ENCODE assay signal across 8 mouse cellular contexts in the genomic region with DNA sequence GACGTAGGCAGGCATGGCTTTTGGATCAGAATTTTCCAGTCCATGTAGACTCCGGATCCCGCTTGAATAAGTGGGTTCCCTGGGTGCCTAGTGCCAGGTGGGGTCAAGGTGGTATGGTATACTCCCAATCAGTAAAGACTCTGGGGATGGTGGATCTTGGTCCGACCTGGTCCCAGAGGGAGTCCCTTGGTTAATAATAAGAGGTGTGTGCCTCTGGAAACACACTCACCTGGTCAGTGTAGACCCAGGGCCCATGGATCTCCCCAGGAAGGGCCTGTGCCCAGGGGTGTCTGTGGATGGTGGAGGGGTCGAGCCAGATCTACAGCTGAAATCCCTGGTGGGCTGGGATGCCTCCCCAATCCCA. TPM values are rescaled to one million over a fixed set of nuclear protein-coding genes. Genes with fewer than 3 reads are reported as not detected.
DNase-seq lines count a peak whose midpoint lies in the region; ATAC-seq and TF ChIP-seq lines count a peak whose summit lies in the region.

No protein-coding gene starts in this region.

- no peak for DNase-seq in heart, postnatal 0 days (ENCODE audit: low spot score)
- DNase-seq in heart, postnatal 36 days = no peak
- DNase-seq in Patski (ENCODE audit: low read depth, low spot score) (no peak), adipocyte (ENCODE audit: low spot score) (no peak)
- no peak for DNase-seq in forebrain, postnatal 0 days
- DNase-seq in ovary, postnatal 36 days (ENCODE audit: low spot score) = no peak
- no peak for DNase-seq in natural killer cell, adult 2 months (ENCODE audit: low spot score in 2 of 2)

- H3K27me3 ChIP-seq in heart, postnatal 0 days (ENCODE audit: control insufficient read depth, insufficient read depth, low read length) = no peaks in the 10 kb centered on the region
- no peaks in the 10 kb centered on the region for H3K27me3 ChIP-seq in Patski
- no peaks in the 10 kb centered on the region for H3K27me3 ChIP-seq in forebrain, postnatal 0 days (ENCODE audit: insufficient read depth, low read length)

- peak overlapping the region; percentile 94 for H3K27ac ChIP-seq in heart, postnatal 0 days (ENCODE audit: low read depth)
- peak overlapping the region; percentile 96 for H3K27ac ChIP-seq in forebrain, postnatal 0 days (ENCODE audit: low read depth, low read length)
- no peak overlapping the region for H3K27ac ChIP-seq in macrophage

- in situ Hi-C loops in Patski (cut with MboI; ENCODE audit: low pct_unique_long_range_greater_than_20kb) = no loop called here

- H3K4me1 ChIP-seq in heart, postnatal 0 days (ENCODE audit: control insufficient read depth, insufficient read depth) = peaks cover 18% of the 10 kb centered on the region
- H3K4me1 ChIP-seq in forebrain, postnatal 0 days (ENCODE audit: insufficient read depth) = peaks cover 19% of the 10 kb centered on the region

- peak overlapping the region; percentile 86 for H3K4me2 ChIP-seq in heart, postnatal 0 days (ENCODE audit: low read depth, low read length)
- peak overlapping the region; percentile 89 for H3K4me2 ChIP-seq in forebrain, postnatal 0 days (ENCODE audit: low read depth)

- H3K9ac ChIP-seq in heart, postnatal 0 days (replicated peaks; ENCODE audit: low read depth, low read length) = peak overlapping the region; percentile 89
- H3K9ac ChIP-seq in forebrain, postnatal 0 days = peak overlapping the region; percentile 96

- no peak for TF ChIP-seq CTCF in heart, postnatal 0 days (IDR thresholded peaks at IDR 0.05; ENCODE audit: low read depth)
- no peak for TF ChIP-seq CTCF in Patski (IDR thresholded peaks at IDR 0.05)
- TF ChIP-seq CTCF in forebrain, postnatal 0 days (IDR thresholded peaks at IDR 0.05; ENCODE audit: low read depth) = no peak

- H3K36me3 ChIP-seq in heart, postnatal 0 days (replicated peaks; ENCODE audit: control insufficient read depth, insufficient read depth, low read length) = peaks cover 33% of the 10 kb centered on the region
- H3K36me3 ChIP-seq in forebrain, postnatal 0 days (ENCODE audit: insufficient read depth) = peaks cover 46% of the 10 kb centered on the region
- H3K36me3 ChIP-seq in macrophage (ENCODE audit: inconsistent target) = peaks cover 20% of the 10 kb centered on the region

- H3K79me2 ChIP-seq in macrophage (ENCODE audit: inconsistent target) = peaks cover 14% of the 10 kb centered on the region; the same call in 1 of the 2 replicates

- WGBS in heart, postnatal 0 days = 39% methylated on average over 5 of the region's 5 CpGs
- 43% methylated on average over 5 of the region's 5 CpGs for WGBS in forebrain, postnatal 0 days
- 65% methylated on average over 5 of the region's 5 CpGs for WGBS in macrophage (ENCODE audit: missing documents)

- POLR2A ChIA-PET in Patski (lab: Charles Lee) = interaction anchor here (1.6 to 3.8 kb wide), 2 partner anchors 11 to 22 kb away, joined by 7 to 15 read pairs; a partner anchor contains a TSS

- ATAC-seq in heart, postnatal 0 days (ENCODE audit: insufficient read depth, low read depth) = no peak; the same call in 1 of the 2 replicates
- ATAC-seq in Patski = peak; percentile 9
- no peak for ATAC-seq in forebrain, postnatal 0 days

- no peak for TF ChIP-seq EP300 in heart, postnatal 0 days (IDR thresholded peaks at IDR 0.05; ENCODE audit: low read depth)

- intact Hi-C loops in heart, postnatal 36 days (cut with DNase I) = loop anchor here (2.0 to 5.0 kb wide), 2 partner anchors 22 to 126 kb away; a partner anchor contains a TSS

- H3K9me3 ChIP-seq in heart, postnatal 0 days (replicated peaks; ENCODE audit: control insufficient read depth, low read length) = no peaks in the 10 kb centered on the region
- H3K9me3 ChIP-seq in forebrain, postnatal 0 days (ENCODE audit: low read length) = no peaks in the 10 kb centered on the region

- CTCF ChIA-PET in Patski (lab: Charles Lee) = interaction anchor here (0.9 kb wide), 1 partner anchor 60 kb away, joined by 3 read pairs; no protein-coding TSS in a partner anchor

- H3K4me3 ChIP-seq in heart, postnatal 0 days (ENCODE audit: low read depth, low read length) = peak overlapping the region; percentile 85
- H3K4me3 ChIP-seq in forebrain, postnatal 0 days (ENCODE audit: low read depth, low read length) = peak overlapping the region; percentile 86
- peak overlapping the region; percentile 88 for H3K4me3 ChIP-seq in macrophage (ENCODE audit: inconsistent target)

RNA-seq across cellular contexts. Expression of a gene that starts 0.7 kb away (rescaled TPM):
- total RNA-seq in heart, postnatal 0 days (2014; rRNA removed; ENCODE audit: low replicate concordance) = 19.4 and 20.6 TPM in 2 replicates
- 11.6 and 14.5 TPM in 2 replicates for polyA plus RNA-seq in heart, postnatal 0 days (2015; fragmentation: Nextera tagmentation; extraction: Ambion mirVana)
- total RNA-seq in heart, postnatal 36 days (2021) = 10 to 100 TPM; 13.3 to 13.5 TPM
- polyA plus RNA-seq in Patski (2021) (28.5 TPM), macrophage (2018) (7.3 to 11.6 TPM (median 9.2 TPM) in 3 replicates)
- total RNA-seq in forebrain, postnatal 0 days (2014; rRNA removed) = 17.9 and 22.2 TPM in 2 replicates
- 12.5 and 13.5 TPM in 2 replicates for polyA plus RNA-seq in forebrain, postnatal 0 days (2015; fragmentation: Nextera tagmentation; extraction: Ambion mirVana)
- 10 to 100 TPM; 15.5 to 87.6 (median 43.1) TPM for total RNA-seq in macrophage (2018; cell fraction: chromatin; rRNA removed)
- 1 to 10 TPM; 3.5 to 9.6 (median 6.0) TPM for total RNA-seq in macrophage (2018; cell fraction: cytosol; rRNA removed)
- 10 to 100 TPM; 11.0 to 67.7 (median 28.4) TPM for total RNA-seq in macrophage (2018; cell fraction: nucleus; rRNA removed)

RNA-seq across cellular contexts. Expression of a gene that starts 0.8 kb away (rescaled TPM):
- total RNA-seq in heart, postnatal 0 days (2014; rRNA removed; ENCODE audit: low replicate concordance) = 64.2 and 99.6 TPM in 2 replicates
- polyA plus RNA-seq in heart, postnatal 0 days (2015; fragmentation: Nextera tagmentation; extraction: Ambion mirVana) = 28.5 and 29.6 TPM in 2 replicates
- 10 to 100 TPM; 73.8 to 76.3 TPM for total RNA-seq in heart, postnatal 36 days (2021)
- 33.2 TPM for polyA plus RNA-seq in Patski (2021)
- 53.2 and 76.1 TPM in 2 replicates for total RNA-seq in forebrain, postnatal 0 days (2014; rRNA removed)
- 47.2 and 57.9 TPM in 2 replicates for polyA plus RNA-seq in forebrain, postnatal 0 days (2015; fragmentation: Nextera tagmentation; extraction: Ambion mirVana)
- total RNA-seq in macrophage (2018; cell fraction: chromatin; rRNA removed) = 100 to 1,000 TPM in 1 of 26 experiments, 10 to 100 TPM in 25; 33.1 to 101 (median 49.1) TPM
- total RNA-seq in macrophage (2018; cell fraction: cytosol; rRNA removed) = 10 to 100 TPM; 13.7 to 24.7 (median 19.8) TPM
- total RNA-seq in macrophage (2018; cell fraction: nucleus; rRNA removed) = 10 to 100 TPM; 27.1 to 76.2 (median 43.3) TPM
- polyA plus RNA-seq in macrophage (2018) = 9.0 to 21.6 TPM (median 10.2 TPM) in 3 replicates

RNA-seq across cellular contexts. Expression of a gene that starts 11.0 kb away (rescaled TPM):
- 22.0 and 36.0 TPM in 2 replicates for total RNA-seq in heart, postnatal 0 days (2014; rRNA removed; ENCODE audit: low replicate concordance)
- 15.9 and 17.6 TPM in 2 replicates for polyA plus RNA-seq in heart, postnatal 0 days (2015; fragmentation: Nextera tagmentation; extraction: Ambion mirVana)
- total RNA-seq in heart, postnatal 36 days (2021) = 10 to 100 TPM; 28.8 to 30.4 TPM
- polyA plus RNA-seq in Patski (2021) (25.9 TPM), macrophage (2018) (5.1 to 12.7 TPM (median 6.4 TPM) in 3 replicates)
- 40.7 and 42.5 TPM in 2 replicates for total RNA-seq in forebrain, postnatal 0 days (2014; rRNA removed)
- 46.0 and 52.5 TPM in 2 replicates for polyA plus RNA-seq in forebrain, postnatal 0 days (2015; fragmentation: Nextera tagmentation; extraction: Ambion mirVana)
- 10 to 100 TPM in 3 of 26 experiments, 1 to 10 TPM in 22, under 1 TPM in 1; 0.92 to 12.4 (median 4.6) TPM for total RNA-seq in macrophage (2018; cell fraction: chromatin; rRNA removed)
- 1 to 10 TPM; 2.3 to 8.4 (median 5.3) TPM for total RNA-seq in macrophage (2018; cell fraction: cytosol; rRNA removed)
- total RNA-seq in macrophage (2018; cell fraction: nucleus; rRNA removed) = 10 to 100 TPM in 3 of 26 experiments, 1 to 10 TPM in 23; 1.7 to 14.5 (median 4.0) TPM

RNA-seq across cellular contexts. Expression of a gene that starts 19.4 kb away (rescaled TPM):
- total RNA-seq in heart, postnatal 0 days (2014; rRNA removed; ENCODE audit: low replicate concordance) = 9.8 and 11.3 TPM in 2 replicates
- polyA plus RNA-seq in heart, postnatal 0 days (2015; fragmentation: Nextera tagmentation; extraction: Ambion mirVana) = 3.6 and 3.8 TPM in 2 replicates
- 1 to 10 TPM; 2.5 to 4.0 TPM for total RNA-seq in heart, postnatal 36 days (2021)
- 30.9 TPM for polyA plus RNA-seq in Patski (2021)
- total RNA-seq in forebrain, postnatal 0 days (2014; rRNA removed) = 15.0 and 18.5 TPM in 2 replicates
- polyA plus RNA-seq in forebrain, postnatal 0 days (2015; fragmentation: Nextera tagmentation; extraction: Ambion mirVana) = 10.3 and 12.4 TPM in 2 replicates
- total RNA-seq in macrophage (2018; cell fraction: chromatin; rRNA removed) = 100 to 1,000 TPM in 24 of 26 experiments, 10 to 100 TPM in 2; 78.5 to 191 (median 120) TPM
- 10 to 100 TPM in 16 of 26 experiments, 1 to 10 TPM in 10; 6.4 to 16.9 (median 11.9) TPM for total RNA-seq in macrophage (2018; cell fraction: cytosol; rRNA removed)
- total RNA-seq in macrophage (2018; cell fraction: nucleus; rRNA removed) = 10 to 100 TPM; 31.2 to 99.4 (median 64.4) TPM
- 9.8 to 15.2 TPM (median 13.2 TPM) in 3 replicates for polyA plus RNA-seq in macrophage (2018)

RNA-seq across cellular contexts. Expression of a gene that starts 19.4 kb away (rescaled TPM):
- total RNA-seq in heart, postnatal 0 days (2014; rRNA removed; ENCODE audit: low replicate concordance) = 75.9 and 90.1 TPM in 2 replicates
- polyA plus RNA-seq in heart, postnatal 0 days (2015; fragmentation: Nextera tagmentation; extraction: Ambion mirVana) = 57.4 and 62.5 TPM in 2 replicates
- total RNA-seq in heart, postnatal 36 days (2021) = 10 to 100 TPM; 38.1 to 41.0 TPM
- polyA plus RNA-seq in Patski (2021) = 181 TPM
- 102 and 109 TPM in 2 replicates for total RNA-seq in forebrain, postnatal 0 days (2014; rRNA removed)
- polyA plus RNA-seq in forebrain, postnatal 0 days (2015; fragmentation: Nextera tagmentation; extraction: Ambion mirVana) = 95.6 and 102 TPM in 2 replicates
- 100 to 1,000 TPM in 20 of 26 experiments, 10 to 100 TPM in 6; 62.9 to 184 (median 120) TPM for total RNA-seq in macrophage (2018; cell fraction: chromatin; rRNA removed)
- total RNA-seq in macrophage (2018; cell fraction: cytosol; rRNA removed) = 10 to 100 TPM; 24.8 to 46.0 (median 35.5) TPM
- total RNA-seq in macrophage (2018; cell fraction: nucleus; rRNA removed) = 100 to 1,000 TPM in 10 of 26 experiments, 10 to 100 TPM in 16; 54.9 to 138 (median 91.8) TPM
- polyA plus RNA-seq in macrophage (2018) = 31.1 to 48.8 TPM (median 46.3 TPM) in 3 replicates
